Mouse (Mus musculus): ENCODE measurements around the gene Olfr228. TPM values are rescaled to one million over a fixed set of nuclear protein-coding genes. Genes with fewer than 3 reads are reported as not detected.
"Not testable (repeated sequence)": the region's sequence is repeated elsewhere in the genome, so short reads cannot be mapped to it uniquely, and the experiment has no call there.

Gene Olfr228
- polyA plus RNA-seq (2016; fragmentation: Nextera tagmentation; extraction: Ambion mirVana) = not detected in 2 replicates

DNA sequence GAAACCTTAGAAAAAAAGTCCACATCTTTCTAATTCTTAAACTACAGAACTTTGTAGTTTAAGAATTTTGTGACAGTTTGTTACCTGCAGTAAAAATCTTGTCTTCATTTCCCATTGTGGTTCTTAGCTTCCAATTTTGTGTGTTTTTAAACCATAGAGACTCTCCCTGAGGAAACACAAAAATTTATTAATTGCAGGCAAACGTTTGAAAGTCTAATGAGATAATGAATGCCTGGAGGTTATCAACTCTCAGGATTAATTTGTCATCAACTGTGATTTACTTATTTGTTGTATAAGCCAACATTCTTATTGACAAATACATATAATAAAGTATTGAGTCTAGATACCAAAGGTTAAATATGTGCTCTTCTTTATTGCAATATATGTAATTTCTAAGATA is at the start of gene Olfr228:
Gene Olfr228, minus strand, starts transcription at position 101 of the 400 bp plus-strand sequence.
- Histone ChIP-seq H3K4me3 (no peak within 1 kb of the TSS), H3K4me2 (replicated peaks) (no peak within 1 kb of the TSS), H3K27ac (replicated peaks) (no peak within 1 kb of the TSS), H3K4me1 (no peaks in the 10 kb centered on the region), H3K36me3 (no peaks in the 10 kb centered on the region), H3K27me3 (no peaks in the 10 kb centered on the region), H3K9me3 (no peaks in the 10 kb centered on the region), H3K9ac (replicated peaks) (no peak within 1 kb of the TSS)
- no peak for ATAC-seq (ENCODE audit: low FRiP score, low read depth)
- WGBS = 58% methylated on average over 1 of the region's 1 CpGs

- ATAC-seq (ENCODE audit: low FRiP score, low read depth) = no peak
- Histone ChIP-seq H3K9me3 (no peaks in the 10 kb centered on the region), H3K4me3 (no peak overlapping the region), H3K4me1 (no peaks in the 10 kb centered on the region), H3K27me3 (no peaks in the 10 kb centered on the region), H3K9ac (replicated peaks) (no peak overlapping the region), H3K27ac (replicated peaks) (no peak overlapping the region), H3K4me2 (replicated peaks) (no peak overlapping the region), H3K36me3 (no peaks in the 10 kb centered on the region)
- 79% methylated on average over 1 of the region's 1 CpGs for WGBS
Observed at GRCm38 (mm10) chr2:86530991-86531390, 43.8 kb upstream of the Olfr228 start.

GRCm38 (mm10) chr2:86508161-86508560 is 21.0 kb upstream of the Olfr228 start, which contains the start of gene Olfr1076:
Olfr1076 (plus strand) TSS chr2:86508461.
- Histone ChIP-seq H3K36me3 (no peaks in the 10 kb centered on the region), H3K4me3 (no peak within 1 kb of the TSS), H3K4me2 (replicated peaks) (no peak within 1 kb of the TSS), H3K27me3 (no peaks in the 10 kb centered on the region), H3K9me3 (no peaks in the 10 kb centered on the region), H3K9ac (replicated peaks) (no peak within 1 kb of the TSS), H3K27ac (replicated peaks) (no peak within 1 kb of the TSS), H3K4me1 (no peaks in the 10 kb centered on the region)
- WGBS = 78% methylated on average over 1 of the region's 1 CpGs
- no peak for ATAC-seq (ENCODE audit: low FRiP score, low read depth)

GRCm38 (mm10) chr2:86464442-86465109 is 22.6 kb downstream of the Olfr228 start:
- WGBS = 40% methylated on average over 10 of the region's 10 CpGs
- Histone ChIP-seq H3K4me3 (no peak overlapping the region), H3K4me2 (replicated peaks) (no peak overlapping the region), H3K27ac (replicated peaks) (no peak overlapping the region), H3K9me3 (no peaks in the 10 kb centered on the region), H3K9ac (replicated peaks) (no peak overlapping the region), H3K27me3 (no peaks in the 10 kb centered on the region), H3K36me3 (no peaks in the 10 kb centered on the region), H3K4me1 (no peaks in the 10 kb centered on the region)
- peak; percentile 85 for ATAC-seq (ENCODE audit: low FRiP score, low read depth)

DNA sequence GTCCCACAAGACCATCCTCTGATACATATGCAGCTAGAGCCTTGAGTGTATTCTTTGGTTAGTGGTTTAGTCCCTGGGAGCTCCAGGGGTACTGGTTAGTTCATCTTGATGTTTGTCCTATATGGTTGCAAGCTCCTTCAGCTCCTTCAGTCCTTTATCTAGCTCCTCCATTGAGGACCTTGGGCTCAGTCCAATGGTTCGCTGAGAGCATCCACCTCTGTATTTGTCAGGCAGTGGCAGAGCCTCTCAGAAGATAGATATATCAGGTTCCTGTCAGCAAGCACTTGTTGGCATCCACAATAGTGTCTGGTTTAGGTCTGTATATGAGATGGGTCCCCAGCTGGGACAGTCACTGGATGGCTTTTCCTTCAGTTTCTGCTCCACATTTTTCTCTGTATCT is 26.8 kb downstream of the Olfr228 start:
- no peak for ATAC-seq (ENCODE audit: low FRiP score, low read depth)
- no peaks in the 10 kb centered on the region for H3K27me3 ChIP-seq
- no peaks in the 10 kb centered on the region for H3K36me3 ChIP-seq
- no peak overlapping the region for H3K9ac ChIP-seq (replicated peaks)
- no peak overlapping the region for H3K27ac ChIP-seq (replicated peaks)
- no peaks in the 10 kb centered on the region for H3K4me1 ChIP-seq
- no peak overlapping the region for H3K4me2 ChIP-seq (replicated peaks)
- no peaks in the 10 kb centered on the region for H3K9me3 ChIP-seq
- WGBS = 62% methylated on average over 1 of the region's 1 CpGs
- no peak overlapping the region for H3K4me3 ChIP-seq

GRCm38 (mm10) chr2:86456169-86456568 is 31.0 kb downstream of the Olfr228 start, which contains the start of gene Olfr1066:
Olfr1066 (minus strand) TSS chr2:86456269.
- no peak within 1 kb of the TSS for H3K4me2 ChIP-seq (replicated peaks)
- no peaks in the 10 kb centered on the region for H3K4me1 ChIP-seq
- no peak within 1 kb of the TSS for H3K9ac ChIP-seq (replicated peaks)
- H3K4me3 ChIP-seq = no peak within 1 kb of the TSS
- no peaks in the 10 kb centered on the region for H3K27me3 ChIP-seq
- H3K27ac ChIP-seq (replicated peaks) = no peak within 1 kb of the TSS
- WGBS = 90% methylated on average over 1 of the region's 1 CpGs
- H3K9me3 ChIP-seq = no peaks in the 10 kb centered on the region
- no peaks in the 10 kb centered on the region for H3K36me3 ChIP-seq
- ATAC-seq (ENCODE audit: low FRiP score, low read depth) = no peak

DNA sequence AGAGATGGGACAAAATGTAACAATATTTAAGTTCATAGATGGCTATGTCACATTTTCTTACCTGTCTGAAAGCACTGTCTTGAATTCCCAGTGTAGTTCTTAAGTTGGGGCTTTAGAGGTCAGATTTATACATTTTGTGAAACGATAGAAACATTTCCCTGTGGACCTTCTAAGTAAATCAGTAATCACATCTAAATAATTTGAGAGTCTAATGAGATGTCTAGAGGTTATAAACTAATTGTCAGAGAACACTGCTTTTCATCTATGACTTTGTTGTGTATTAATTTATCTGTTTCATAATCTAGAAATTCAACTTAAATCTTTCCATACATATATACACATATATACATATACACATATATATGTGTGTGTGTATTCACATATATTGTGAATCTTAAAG is 36.7 kb downstream of the Olfr228 start, which contains the start of gene Olfr1065:
Gene Olfr1065, minus strand, starts transcription at position 101 of the 400 bp plus-strand sequence.
- 80% methylated on average over 1 of the region's 1 CpGs for WGBS
- not testable (repeated sequence) for H3K9me3 ChIP-seq; ATAC-seq (ENCODE audit: low FRiP score, low read depth); H3K4me1 ChIP-seq; H3K27ac ChIP-seq (replicated peaks); H3K9ac ChIP-seq (replicated peaks); H3K36me3 ChIP-seq; H3K4me2 ChIP-seq (replicated peaks); H3K4me3 ChIP-seq; H3K27me3 ChIP-seq

GRCm38 (mm10) chr2:86442101-86442500 is 45.1 kb downstream of the Olfr228 start:
- 47% methylated on average over 1 of the region's 1 CpGs for WGBS
- not testable (repeated sequence) for H3K9ac ChIP-seq (replicated peaks); ATAC-seq (ENCODE audit: low FRiP score, low read depth); H3K27me3 ChIP-seq; H3K36me3 ChIP-seq; H3K9me3 ChIP-seq; H3K4me2 ChIP-seq (replicated peaks); H3K27ac ChIP-seq (replicated peaks); H3K4me1 ChIP-seq; H3K4me3 ChIP-seq

Other genes starting within 250 kb of the Olfr228 start
- not detected in 2 replicates for gene Olfr1048, start 247.1 kb downstream of the Olfr228 start, polyA plus RNA-seq (2016; fragmentation: Nextera tagmentation; extraction: Ambion mirVana)
- not detected in 2 replicates for gene Olfr1049, start 229.1 kb downstream of the Olfr228 start, polyA plus RNA-seq (2016; fragmentation: Nextera tagmentation; extraction: Ambion mirVana)
- not detected in 2 replicates for gene Olfr1051, start 208.3 kb downstream of the Olfr228 start, polyA plus RNA-seq (2016; fragmentation: Nextera tagmentation; extraction: Ambion mirVana)
- not detected in 2 replicates for gene Olfr1052, start 194.9 kb downstream of the Olfr228 start, polyA plus RNA-seq (2016; fragmentation: Nextera tagmentation; extraction: Ambion mirVana)
- not detected in 2 replicates for gene Olfr1053, start 172.1 kb downstream of the Olfr228 start, polyA plus RNA-seq (2016; fragmentation: Nextera tagmentation; extraction: Ambion mirVana)
- not detected in 2 replicates for gene Olfr1054, start 152.0 kb downstream of the Olfr228 start, polyA plus RNA-seq (2016; fragmentation: Nextera tagmentation; extraction: Ambion mirVana)
- gene Olfr1055, start 137.1 kb downstream of the Olfr228 start, polyA plus RNA-seq (2016; fragmentation: Nextera tagmentation; extraction: Ambion mirVana) = not detected in 2 replicates
- gene Olfr1056, start 124.9 kb downstream of the Olfr228 start, polyA plus RNA-seq (2016; fragmentation: Nextera tagmentation; extraction: Ambion mirVana) = not detected in 2 replicates
- gene Olfr1057, start 109.0 kb downstream of the Olfr228 start, polyA plus RNA-seq (2016; fragmentation: Nextera tagmentation; extraction: Ambion mirVana) = not detected in 2 replicates
- gene Olfr1058, start 98.8 kb downstream of the Olfr228 start, polyA plus RNA-seq (2016; fragmentation: Nextera tagmentation; extraction: Ambion mirVana) = not detected in 2 replicates
- not detected in 2 replicates for gene Olfr1061, start 73.3 kb downstream of the Olfr228 start, polyA plus RNA-seq (2016; fragmentation: Nextera tagmentation; extraction: Ambion mirVana)
- gene Olfr1062, start 60.6 kb downstream of the Olfr228 start, polyA plus RNA-seq (2016; fragmentation: Nextera tagmentation; extraction: Ambion mirVana) = not detected in 2 replicates
- gene Olfr1065, start 36.8 kb downstream of the Olfr228 start, polyA plus RNA-seq (2016; fragmentation: Nextera tagmentation; extraction: Ambion mirVana) = not detected in 2 replicates
- not detected in 2 replicates for gene Olfr1066, start 31.1 kb downstream of the Olfr228 start, polyA plus RNA-seq (2016; fragmentation: Nextera tagmentation; extraction: Ambion mirVana)
- gene Olfr1076, start 21.1 kb upstream of the Olfr228 start, polyA plus RNA-seq (2016; fragmentation: Nextera tagmentation; extraction: Ambion mirVana) = not detected in 2 replicates
- not detected in 2 replicates for gene Olfr1079, start 55.1 kb upstream of the Olfr228 start, polyA plus RNA-seq (2016; fragmentation: Nextera tagmentation; extraction: Ambion mirVana)
- gene Olfr1080, start 70.8 kb upstream of the Olfr228 start, polyA plus RNA-seq (2016; fragmentation: Nextera tagmentation; extraction: Ambion mirVana) = not detected in 2 replicates
- gene Olfr1082, start 111.6 kb upstream of the Olfr228 start, polyA plus RNA-seq (2016; fragmentation: Nextera tagmentation; extraction: Ambion mirVana) = not detected in 2 replicates
- not detected in 2 replicates for gene Olfr1084, start 152.3 kb upstream of the Olfr228 start, polyA plus RNA-seq (2016; fragmentation: Nextera tagmentation; extraction: Ambion mirVana)
- not detected in 2 replicates for gene Olfr1085, start 174.6 kb upstream of the Olfr228 start, polyA plus RNA-seq (2016; fragmentation: Nextera tagmentation; extraction: Ambion mirVana)
- not detected in 2 replicates for gene Olfr1086, start 192.7 kb upstream of the Olfr228 start, polyA plus RNA-seq (2016; fragmentation: Nextera tagmentation; extraction: Ambion mirVana)
- not detected in 2 replicates for gene Olfr1087, start 211.0 kb upstream of the Olfr228 start, polyA plus RNA-seq (2016; fragmentation: Nextera tagmentation; extraction: Ambion mirVana)
- gene Olfr1089, start 246.3 kb upstream of the Olfr228 start, polyA plus RNA-seq (2016; fragmentation: Nextera tagmentation; extraction: Ambion mirVana) = not detected in 2 replicates